ENCODE assay signal across 8 mouse cellular contexts in the genomic region with DNA sequence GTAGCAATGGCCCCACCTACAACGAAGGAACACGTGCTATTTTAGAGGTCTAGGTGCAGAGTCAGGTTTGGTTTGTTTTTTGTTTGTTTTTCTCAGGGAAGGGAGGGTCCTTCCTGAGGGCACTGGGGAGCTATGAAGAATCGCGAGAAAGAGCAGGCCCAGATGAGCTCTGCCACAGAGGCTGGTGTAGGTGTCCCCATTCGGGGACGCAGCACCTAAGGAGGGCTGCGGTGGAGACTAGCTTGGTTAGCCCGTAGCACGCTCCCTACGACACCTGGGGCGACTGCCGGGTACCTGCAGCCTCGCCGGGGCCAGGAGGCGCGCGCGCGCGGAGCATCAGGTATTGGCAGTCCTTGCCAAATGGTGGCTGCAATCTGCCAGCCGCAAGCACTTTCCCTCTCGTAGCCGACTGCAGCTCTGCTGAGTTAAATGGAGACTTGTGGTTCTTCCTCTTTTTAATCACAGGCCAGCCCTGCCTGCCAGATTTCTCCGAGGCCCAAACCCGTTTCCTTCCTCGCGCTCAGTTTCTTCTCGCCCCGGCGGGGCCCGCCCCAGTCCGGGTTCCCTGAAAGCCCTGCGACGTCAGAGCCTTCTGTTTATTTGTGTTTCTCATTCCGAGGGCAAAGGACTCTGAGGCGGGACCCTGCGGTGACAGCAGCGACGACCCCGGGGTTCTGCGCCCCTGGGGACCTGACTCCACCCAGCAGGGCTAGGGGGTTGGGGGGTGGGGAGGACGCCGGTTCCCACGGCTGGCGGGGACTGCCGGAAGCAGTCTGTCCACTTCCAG. TPM values are rescaled to one million over a fixed set of nuclear protein-coding genes. Genes with fewer than 3 reads are reported as not detected.
DNase-seq lines count a peak whose midpoint lies in the region; ATAC-seq and TF ChIP-seq lines count a peak whose summit lies in the region.

No protein-coding gene starts in this region.

- peak; percentile 79 for DNase-seq in CD4-positive helper T cell, adult 2 months (ENCODE audit: low read depth, low spot score)
- peak; percentile 79 for DNase-seq in G1E (ENCODE audit: low spot score)
- DNase-seq in embryonic facial prominence, embryonic 14.5 days (ENCODE audit: low spot score) = peak; percentile 62
- DNase-seq in heart, postnatal 25 days (ENCODE audit: low spot score) = peak; percentile 65
- peak; percentile 62 for DNase-seq in limb, embryonic 10.5 days (ENCODE audit: low spot score)
- peak; percentile 92 for DNase-seq in midbrain, embryonic 11.5 days (ENCODE audit: low spot score, missing footprints)
- peak; percentile 74 to 85 for DNase-seq in spleen, postnatal 4 days (ENCODE audit: low spot score in 2 of 2)
- DNase-seq in ovary, postnatal 10 days (ENCODE audit: low spot score) = no peak

- ATAC-seq in G1E (ENCODE audit: extremely low read depth, insufficient number of reproducible peaks, low FRiP score, poor library complexity, severe bottlenecking) = no peak
- ATAC-seq in embryonic facial prominence, embryonic 14.5 days (ENCODE audit: low read depth) = no peak
- ATAC-seq in midbrain, embryonic 11.5 days (ENCODE audit: low FRiP score) = no peak

- no peak for TF ChIP-seq CTCF in G1E (IDR thresholded peaks at IDR 0.05; ENCODE audit: low read depth, low read length)

- H3K4me1 ChIP-seq in G1E (ENCODE audit: insufficient read depth, low read depth, low read length) = peaks cover 68% of the 10 kb centered on the region
- H3K4me1 ChIP-seq in embryonic facial prominence, embryonic 14.5 days (ENCODE audit: control insufficient read depth, insufficient read depth, low read length) = peaks cover 39% of the 10 kb centered on the region
- peaks cover 68% of the 10 kb centered on the region for H3K4me1 ChIP-seq in limb, embryonic 10.5 days
- H3K4me1 ChIP-seq in midbrain, embryonic 11.5 days (ENCODE audit: control insufficient read depth, insufficient read depth, low read length) = peaks cover 40% of the 10 kb centered on the region

- peaks cover 19% of the 10 kb centered on the region for H3K36me3 ChIP-seq in G1E (replicated peaks)
- no peaks in the 10 kb centered on the region for H3K36me3 ChIP-seq in embryonic facial prominence, embryonic 14.5 days (ENCODE audit: control insufficient read depth, insufficient read depth, low read length)
- no peaks in the 10 kb centered on the region for H3K36me3 ChIP-seq in limb, embryonic 10.5 days
- no peaks in the 10 kb centered on the region for H3K36me3 ChIP-seq in midbrain, embryonic 11.5 days (ENCODE audit: control insufficient read depth, insufficient read depth, low read length)

- intact Hi-C loops in heart, postnatal 25 days (cut with DNase I) = no loop called here

- H3K9ac ChIP-seq in embryonic facial prominence, embryonic 14.5 days (ENCODE audit: low read depth, low read length) = peak overlapping the region; percentile 56
- peak overlapping the region; percentile 36; the same call in 1 of the 2 replicates for H3K9ac ChIP-seq in midbrain, embryonic 11.5 days (ENCODE audit: low read length)

- H3K27ac ChIP-seq in embryonic facial prominence, embryonic 14.5 days (replicated peaks; ENCODE audit: low read depth, low read length) = peak overlapping the region; percentile 28; the same call in 1 of the 2 replicates
- H3K27ac ChIP-seq in limb, embryonic 10.5 days = peak overlapping the region; percentile 30
- no peak overlapping the region for H3K27ac ChIP-seq in midbrain, embryonic 11.5 days (ENCODE audit: low read depth, low read length)

- WGBS in embryonic facial prominence, embryonic 14.5 days = under 1% methylated on average over 46 of the region's 46 CpGs
- WGBS in limb, embryonic 10.5 days = under 1% methylated on average over 46 of the region's 46 CpGs
- WGBS in midbrain, embryonic 11.5 days = 1% methylated on average over 45 of the region's 46 CpGs

- H3K4me2 ChIP-seq in embryonic facial prominence, embryonic 14.5 days (ENCODE audit: low read depth, low read length) = peak overlapping the region; percentile 91
- peak overlapping the region; percentile 48 for H3K4me2 ChIP-seq in midbrain, embryonic 11.5 days

- peaks cover 5% of the 10 kb centered on the region; the same call in 1 of the 2 replicates for H3K27me3 ChIP-seq in G1E (ENCODE audit: insufficient read depth, low read length)
- peaks cover 13% of the 10 kb centered on the region for H3K27me3 ChIP-seq in embryonic facial prominence, embryonic 14.5 days (replicated peaks; ENCODE audit: control insufficient read depth, insufficient read depth, low read length)
- peaks cover 66% of the 10 kb centered on the region for H3K27me3 ChIP-seq in limb, embryonic 10.5 days (ENCODE audit: low read depth, poor library complexity, severe bottlenecking)
- peaks cover 49% of the 10 kb centered on the region for H3K27me3 ChIP-seq in midbrain, embryonic 11.5 days (ENCODE audit: control insufficient read depth, insufficient read depth, low read length)

- no peaks in the 10 kb centered on the region for H3K9me3 ChIP-seq in G1E (replicated peaks)
- no peaks in the 10 kb centered on the region for H3K9me3 ChIP-seq in embryonic facial prominence, embryonic 14.5 days (ENCODE audit: control insufficient read depth, low read length)
- no peaks in the 10 kb centered on the region for H3K9me3 ChIP-seq in limb, embryonic 10.5 days (replicated peaks)
- H3K9me3 ChIP-seq in midbrain, embryonic 11.5 days (ENCODE audit: control insufficient read depth, low read length) = no peaks in the 10 kb centered on the region

- peak overlapping the region; percentile 88 for H3K4me3 ChIP-seq in G1E (ENCODE audit: low read depth, low read length)
- H3K4me3 ChIP-seq in embryonic facial prominence, embryonic 14.5 days (ENCODE audit: low read depth, low read length) = peak overlapping the region; percentile 81
- peak overlapping the region; percentile 78 for H3K4me3 ChIP-seq in limb, embryonic 10.5 days
- H3K4me3 ChIP-seq in midbrain, embryonic 11.5 days (ENCODE audit: low read depth, low read length) = peak overlapping the region; percentile 24

RNA-seq across cellular contexts. Expression of a gene that starts 1.1 kb away (rescaled TPM):
- 20.4 and 25.7 TPM in 2 replicates for total RNA-seq in G1E (2014; fragmentation: Nextera tagmentation)
- total RNA-seq in G1E (2017) = 16.3 and 20.3 TPM in 2 replicates
- 122 and 186 TPM in 2 replicates for polyA plus RNA-seq in G1E (2012)
- polyA plus RNA-seq in embryonic facial prominence, embryonic 14.5 days (2014; fragmentation: Nextera tagmentation; extraction: Ambion mirVana) = 17.8 and 18.3 TPM in 2 replicates
- 10 to 100 TPM; 20.3 to 27.3 TPM for total RNA-seq in heart, postnatal 25 days (2021)
- polyA plus RNA-seq in limb, embryonic 10.5 days (2016; fragmentation: Nextera tagmentation; extraction: Ambion mirVana) = 10.9 and 11.2 TPM in 2 replicates
- polyA plus RNA-seq in midbrain, embryonic 11.5 days (2014; fragmentation: Nextera tagmentation; extraction: Ambion mirVana) = 5.8 and 9.4 TPM in 2 replicates

RNA-seq across cellular contexts. Expression of a gene that starts 10.2 kb away (rescaled TPM):
- 0.92 and 2.6 TPM in 2 replicates for total RNA-seq in G1E (2014; fragmentation: Nextera tagmentation)
- total RNA-seq in G1E (2017) = 2.5 and 2.6 TPM in 2 replicates
- 13.3 and 17.6 TPM in 2 replicates for polyA plus RNA-seq in G1E (2012)
- polyA plus RNA-seq in embryonic facial prominence, embryonic 14.5 days (2014; fragmentation: Nextera tagmentation; extraction: Ambion mirVana) = 18.8 and 20.3 TPM in 2 replicates
- 10 to 100 TPM; 12.2 to 13.2 TPM for total RNA-seq in heart, postnatal 25 days (2021)
- 60.2 and 67.0 TPM in 2 replicates for polyA plus RNA-seq in limb, embryonic 10.5 days (2016; fragmentation: Nextera tagmentation; extraction: Ambion mirVana)
- polyA plus RNA-seq in midbrain, embryonic 11.5 days (2014; fragmentation: Nextera tagmentation; extraction: Ambion mirVana) = 25.9 and 27.9 TPM in 2 replicates

Comparison
In these comparisons a context has a peak if more than half of its experiments do, and no peak if none do; other contexts are left out.
1. H3K4me3 ChIP-seq: peak in every context shown above with its lines; median percentile 88 in G1E; 81 in embryonic facial prominence, embryonic 14.5 days; 78 in limb, embryonic 10.5 days; 24 in midbrain, embryonic 11.5 days.